Mouse (Mus musculus) cerebellum, adult 11-12 months (tissue): Measurements from ENCODE around the gene Prss42.

Source experiments
- DNase-seq: peaks from one replicate; pipeline ENCODE4 v3.0.0; 2022

Prss42 gene

DNA sequence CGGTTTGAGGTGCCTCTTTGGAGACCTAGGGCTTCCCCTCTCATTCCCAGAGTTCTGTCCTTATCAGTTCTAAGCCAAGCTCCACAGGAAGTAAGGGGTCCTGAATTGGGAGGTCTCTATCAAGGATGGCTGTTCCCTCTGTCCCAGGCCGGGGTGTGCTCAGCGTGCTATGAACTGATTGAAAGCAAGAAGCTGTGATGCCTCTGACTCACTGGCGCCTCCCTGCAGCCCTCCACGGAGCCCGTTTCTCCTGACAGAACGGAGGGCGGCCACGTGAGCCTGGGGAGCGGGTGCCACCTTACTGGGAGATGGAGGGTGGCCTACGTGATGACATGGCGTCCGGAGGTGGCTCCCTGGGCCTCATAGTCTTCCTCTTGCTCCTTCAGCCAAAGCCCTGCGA is at the start of gene Prss42:
Gene Prss42 (plus strand): TSS at position 301 of the 400 bp plus-strand sequence.
- no peak for DNase-seq

DNA sequence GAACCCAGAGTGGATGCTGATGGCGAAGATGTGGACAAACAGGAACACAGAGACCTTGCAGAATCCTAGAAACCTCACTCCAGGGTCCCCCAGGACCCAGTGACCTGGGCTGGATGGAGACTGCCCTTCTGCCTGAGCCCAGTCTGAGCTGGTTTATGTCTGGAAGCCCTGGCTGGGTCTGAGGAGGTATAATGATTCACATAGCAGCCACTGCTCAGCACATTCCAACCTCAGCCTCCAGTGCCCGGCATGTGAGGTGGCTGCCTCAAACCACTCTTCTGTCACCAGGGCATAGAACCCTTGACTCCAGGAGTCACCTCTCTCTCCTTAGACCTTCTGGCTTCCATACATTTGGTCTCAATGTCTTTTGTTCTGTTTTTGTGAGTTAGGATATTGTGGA is 49.5 kb upstream of the Prss42 start:
- DNase-seq = no peak

DNA sequence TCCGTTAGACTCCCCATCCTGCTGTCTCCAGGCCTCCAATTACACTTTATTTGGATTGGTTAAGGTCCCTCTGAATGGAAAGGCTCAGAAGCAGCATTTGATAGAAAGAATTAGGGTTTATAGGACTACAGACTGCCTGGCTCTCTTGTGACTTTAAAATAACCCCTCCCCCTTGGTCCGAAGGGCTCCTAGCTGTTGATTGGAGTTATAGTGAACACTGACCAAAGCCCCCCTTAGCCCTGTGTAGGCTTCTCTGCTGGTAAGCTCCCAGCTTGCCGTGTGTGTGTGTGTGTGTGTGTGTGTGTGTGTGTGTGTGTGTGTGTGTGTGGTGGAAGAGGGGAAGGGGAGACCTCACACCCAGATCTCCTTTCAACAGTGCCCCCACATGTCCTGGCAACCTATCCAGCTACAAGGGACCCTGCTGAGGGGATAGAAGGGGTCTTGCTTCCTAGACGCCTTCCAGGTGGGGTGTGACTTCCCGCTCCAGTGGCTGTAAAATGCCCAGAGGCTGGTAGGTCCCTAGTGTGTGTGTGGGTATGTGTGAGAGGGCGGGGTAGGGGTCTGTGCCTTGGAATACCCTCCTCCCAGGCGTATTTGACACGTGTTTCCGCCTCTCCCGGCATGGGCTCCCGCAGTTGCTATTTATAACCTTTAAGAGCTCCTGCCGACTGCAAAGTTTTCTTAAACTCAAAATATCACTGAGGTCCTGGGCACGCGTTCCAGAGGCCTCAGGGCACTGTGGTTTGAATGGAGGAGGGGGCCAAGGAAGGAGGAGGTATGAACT is 47.4 kb upstream of the Prss42 start:
- no peak for DNase-seq

DNA sequence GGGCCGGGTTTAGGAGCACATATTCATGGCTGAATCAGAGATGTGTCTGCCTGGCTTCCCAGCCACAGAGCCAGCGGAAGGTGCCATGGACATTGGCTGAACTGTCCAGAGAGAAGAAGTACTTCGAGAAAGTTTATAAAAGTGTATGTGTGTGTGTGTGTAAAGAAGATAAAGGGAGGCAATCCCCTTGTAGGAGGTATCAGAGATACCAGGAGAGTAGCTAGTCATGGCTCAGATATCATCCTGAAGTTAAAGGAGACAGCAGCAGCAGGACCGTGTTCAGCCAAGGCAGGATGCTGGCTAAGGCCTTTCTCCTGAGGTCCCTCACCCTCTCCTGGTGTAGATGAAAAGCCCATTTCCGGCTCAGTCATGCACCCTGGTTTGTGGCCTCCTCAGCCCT is 46.6 kb upstream of the Prss42 start:
- no peak for DNase-seq

DNA sequence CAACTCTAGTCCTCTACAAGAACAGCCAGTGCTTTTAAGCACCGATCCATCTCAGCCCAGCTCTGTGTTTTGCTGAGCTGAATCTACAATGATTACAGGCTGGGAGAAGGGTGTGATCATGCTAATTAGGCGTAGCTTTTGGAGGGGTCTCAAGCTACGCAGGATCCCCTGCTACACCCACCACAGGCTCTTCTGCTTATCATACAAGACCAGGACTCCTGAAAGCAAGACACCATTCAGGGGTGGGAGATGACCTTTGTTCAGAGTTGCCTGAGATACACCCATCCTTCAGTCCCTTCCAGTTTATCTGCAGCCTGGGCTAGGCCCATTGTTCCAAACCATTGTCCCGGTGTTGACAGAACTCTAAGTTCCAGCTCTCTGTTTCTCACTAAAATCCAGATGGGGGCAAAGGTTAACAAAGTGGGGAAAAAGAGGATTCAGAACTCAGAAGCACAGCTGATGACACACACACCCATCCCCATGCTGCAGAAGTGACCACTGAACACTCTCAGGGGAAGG is 45.0 kb upstream of the Prss42 start:
- no peak for DNase-seq

DNA sequence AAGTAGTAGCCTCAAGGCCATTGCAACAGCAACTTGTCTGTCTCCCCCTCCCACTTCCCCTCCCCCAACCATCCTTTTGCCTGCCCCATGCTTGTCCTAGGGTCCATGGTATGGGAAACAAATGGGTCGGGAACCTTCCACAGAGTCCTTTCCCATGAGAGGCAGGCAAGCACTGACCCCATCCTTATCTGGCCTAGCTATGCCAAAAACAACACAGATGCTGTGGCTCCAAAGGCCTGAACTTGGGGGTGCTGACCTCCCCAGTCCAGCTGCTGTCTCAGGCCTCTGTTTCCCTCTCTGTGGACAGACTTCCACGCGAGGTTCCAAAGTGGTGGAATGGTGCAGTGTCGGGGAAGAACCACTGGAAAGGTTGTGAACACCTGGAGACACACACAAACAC is 44.2 kb upstream of the Prss42 start:
- DNase-seq = no peak

DNA sequence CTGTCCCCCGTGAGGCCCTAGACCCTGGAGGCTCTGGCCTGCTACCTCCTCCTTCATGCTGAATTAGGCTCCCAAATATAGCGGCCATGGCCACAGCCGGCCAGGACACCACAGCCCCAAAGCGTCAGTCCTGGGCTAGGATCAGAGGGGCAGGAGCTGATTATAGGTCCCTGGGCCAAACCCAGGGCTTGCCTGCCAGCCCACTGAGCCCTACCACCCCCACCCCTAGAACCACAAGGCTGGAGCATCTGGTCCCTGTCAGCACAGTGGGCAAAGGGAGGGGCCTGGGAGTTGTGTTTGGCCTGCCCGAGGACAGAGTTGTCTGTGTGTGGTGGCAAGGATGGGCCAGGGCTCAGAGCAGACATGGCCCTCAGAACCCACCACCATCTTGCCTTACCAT is 40.1 kb upstream of the Prss42 start:
- DNase-seq = no peak

DNA sequence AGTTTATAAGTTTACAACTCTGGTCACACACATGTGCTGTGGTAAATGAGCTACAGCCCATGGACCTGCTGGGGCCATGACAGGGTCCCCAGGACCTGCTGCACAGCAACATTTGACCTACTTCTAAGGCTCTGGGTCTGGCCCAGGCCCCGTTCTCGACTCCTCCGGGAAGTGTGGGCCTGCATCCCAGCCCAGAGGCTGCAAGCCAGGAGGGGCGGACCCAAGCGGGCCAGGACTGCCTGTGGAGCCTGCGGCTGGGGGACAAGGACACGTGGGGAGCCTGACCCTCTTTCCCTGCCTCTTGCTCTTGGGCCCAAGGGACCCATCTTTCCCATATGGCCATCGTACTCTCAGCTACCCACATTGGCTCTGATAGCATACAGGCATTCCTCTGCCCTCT is 39.4 kb upstream of the Prss42 start:
- DNase-seq = peak; percentile 19

DNA sequence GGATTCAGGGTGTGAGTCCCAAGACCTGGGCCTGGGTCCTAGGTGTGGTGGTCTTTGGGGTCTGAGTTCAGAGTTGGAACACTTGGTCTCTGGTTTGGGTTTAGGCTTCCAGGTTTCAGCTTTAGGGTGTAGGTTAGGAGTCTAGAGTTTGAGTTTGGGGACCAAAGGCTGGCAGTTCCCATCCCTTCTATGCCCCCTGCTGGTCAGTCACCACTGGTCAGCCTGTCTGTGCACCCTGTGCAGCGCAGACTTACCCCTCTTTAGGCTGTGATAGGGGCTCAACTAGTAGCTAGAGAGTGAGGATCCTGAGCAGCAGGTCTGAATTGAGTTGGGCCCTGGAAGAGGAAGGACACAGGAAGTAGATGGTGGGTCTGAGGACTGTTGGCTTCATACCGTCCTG is 38.7 kb upstream of the Prss42 start:
- no peak for DNase-seq

DNA sequence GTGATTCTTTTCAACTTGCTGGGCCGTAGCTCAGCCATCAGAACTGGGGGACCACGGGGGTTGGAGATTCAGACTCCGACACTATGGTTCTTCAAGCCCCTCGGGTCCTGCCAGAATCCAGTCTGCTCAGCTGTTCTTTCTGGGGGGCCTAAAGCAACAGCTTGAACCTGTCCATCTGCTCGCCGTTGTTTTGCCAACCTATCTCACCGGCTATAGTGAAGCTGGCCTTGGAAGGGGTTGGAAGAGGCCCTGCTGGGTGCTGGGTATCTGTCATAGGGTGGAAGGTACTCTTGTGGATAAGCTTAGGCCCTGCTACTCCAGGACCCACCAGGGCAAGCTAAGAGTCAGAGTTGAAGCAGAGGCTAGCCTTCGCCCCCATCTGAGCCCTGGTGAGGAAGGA is 37.1 kb upstream of the Prss42 start:
- DNase-seq = no peak

DNA sequence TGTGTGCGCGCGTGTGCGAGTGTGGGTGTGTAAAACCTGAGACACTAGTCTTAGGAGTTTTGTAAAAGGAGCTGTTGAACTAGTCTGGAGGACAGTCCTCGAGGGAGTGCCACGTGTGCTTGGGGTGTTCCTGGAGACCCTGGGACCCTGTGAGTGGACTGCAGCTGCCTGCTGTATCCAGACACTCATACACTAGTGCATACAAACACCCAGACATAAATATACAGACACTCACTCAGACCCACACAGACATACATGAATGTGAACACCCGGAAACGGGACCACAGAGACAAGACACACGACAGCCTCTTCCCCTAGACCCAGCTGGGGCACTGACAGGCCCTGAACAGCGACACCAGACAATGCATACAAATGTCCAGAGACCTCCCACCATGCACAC is 35.2 kb upstream of the Prss42 start:
- no peak for DNase-seq

DNA sequence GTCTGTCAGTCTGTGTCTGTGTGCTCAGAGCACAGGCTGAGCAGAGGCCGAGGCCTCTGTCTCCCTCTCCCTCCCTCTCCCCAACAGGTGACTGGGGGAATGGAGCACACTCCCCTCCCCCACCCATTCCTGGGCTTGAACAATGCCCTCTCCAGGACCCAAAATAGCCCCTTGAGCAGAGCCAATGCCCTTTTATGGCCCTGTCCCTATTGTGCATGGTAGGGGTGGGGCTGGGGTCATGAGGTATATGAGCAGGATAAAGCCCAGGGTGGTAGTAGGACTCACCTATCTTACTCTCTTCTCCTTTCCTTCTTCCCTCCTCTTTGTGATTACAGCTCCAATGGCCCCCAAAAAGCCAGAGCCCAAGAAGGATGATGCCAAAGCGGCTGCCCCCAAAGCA is 34.6 kb upstream of the Prss42 start:
- no peak for DNase-seq

DNA sequence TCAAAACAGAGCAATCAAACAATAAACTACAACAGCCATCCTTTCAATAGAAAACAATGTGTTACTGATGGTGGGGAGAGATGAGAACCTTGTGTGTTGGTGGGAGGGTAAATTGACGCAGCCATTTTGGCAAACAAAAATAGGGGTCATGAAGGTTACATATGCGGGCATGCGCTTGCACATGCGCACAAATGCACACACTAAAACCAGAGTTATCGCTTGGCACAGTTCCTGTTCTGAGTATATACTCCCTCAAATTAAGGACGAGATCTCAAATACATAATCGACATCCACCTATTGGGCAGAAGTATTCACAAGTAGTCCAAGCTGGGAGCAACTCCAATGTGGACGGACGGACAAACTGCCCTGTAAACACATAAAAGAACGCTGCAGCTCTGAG is 25.6 kb upstream of the Prss42 start:
- no peak for DNase-seq

DNA sequence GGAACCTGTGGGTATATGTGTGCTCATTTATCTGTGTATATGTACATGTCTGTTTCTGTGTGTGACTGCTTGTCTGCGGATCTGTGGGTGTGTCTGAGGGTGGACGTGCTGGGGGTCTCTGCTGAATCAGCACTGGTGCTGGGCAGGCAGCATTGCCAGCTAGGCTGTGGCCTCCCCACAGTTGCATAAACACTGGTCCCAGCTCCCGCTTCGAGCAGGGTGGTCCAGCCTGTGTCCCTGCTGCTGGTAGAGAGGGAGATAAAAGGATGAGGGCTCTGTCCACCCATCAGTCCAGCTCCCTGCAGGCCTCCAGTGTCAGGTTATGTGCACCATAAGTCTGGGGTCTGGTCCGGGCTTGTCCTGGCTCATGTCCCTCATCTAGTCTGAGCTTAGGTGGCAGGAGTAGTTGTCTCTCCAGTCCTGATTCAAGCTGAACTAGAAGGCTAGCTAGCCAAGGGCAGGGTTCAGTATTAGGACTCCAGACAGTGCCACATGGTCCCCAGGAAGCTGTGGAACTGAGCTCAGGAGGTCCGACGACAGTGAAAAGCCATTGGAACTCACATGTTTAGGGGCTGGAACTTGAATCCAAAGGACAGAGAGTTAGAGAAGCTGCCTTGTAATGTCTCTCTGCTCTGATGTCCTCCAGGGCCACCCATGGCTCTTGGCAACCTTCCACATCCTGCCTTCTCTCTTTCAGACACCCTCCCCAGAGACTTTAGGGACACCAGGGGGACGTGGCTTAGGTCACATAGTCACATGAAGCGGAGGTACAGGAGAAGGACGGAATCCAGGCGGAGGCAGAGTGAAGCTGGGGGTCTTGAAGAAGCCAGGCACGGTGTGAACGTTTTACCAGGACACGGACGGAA is 23.3 kb upstream of the Prss42 start:
- DNase-seq = no peak

DNA sequence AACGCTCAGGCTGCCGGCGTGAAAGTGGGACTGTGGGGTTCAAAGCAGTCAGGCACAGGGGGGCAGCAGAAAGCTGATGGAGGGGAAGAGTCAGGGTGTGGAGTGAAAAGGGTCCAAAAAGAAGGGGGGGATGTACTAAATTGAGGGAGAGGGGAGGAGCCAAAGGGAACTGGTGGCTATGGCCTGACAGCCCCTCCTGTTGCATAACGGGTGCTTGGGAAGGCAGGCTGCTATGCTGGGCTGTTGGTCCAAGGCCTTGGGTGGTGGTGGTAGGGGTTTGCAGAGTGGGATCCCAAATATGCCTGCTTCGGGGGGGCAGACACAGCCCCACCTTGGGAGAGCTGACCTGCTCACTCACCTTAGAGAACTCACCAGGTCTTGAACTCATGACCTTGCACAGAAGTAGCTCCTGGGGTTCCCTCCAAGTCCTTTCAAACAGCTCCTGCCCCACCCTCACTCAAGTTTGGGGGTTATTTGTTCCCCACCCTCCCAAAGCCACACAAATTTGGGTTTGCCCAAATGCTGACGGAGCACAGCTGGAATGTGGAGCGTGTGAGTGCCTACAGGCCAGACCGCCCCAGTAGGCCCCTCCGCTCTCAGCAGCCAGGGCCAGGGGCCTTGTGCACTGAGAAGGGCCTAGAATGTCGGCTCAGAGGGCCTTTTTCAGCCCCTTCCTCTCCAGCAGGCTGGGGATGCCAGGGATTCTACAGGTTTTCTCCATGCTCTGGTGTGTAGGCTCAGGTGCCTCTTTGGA is 22.5 kb upstream of the Prss42 start:
- no peak for DNase-seq

DNA sequence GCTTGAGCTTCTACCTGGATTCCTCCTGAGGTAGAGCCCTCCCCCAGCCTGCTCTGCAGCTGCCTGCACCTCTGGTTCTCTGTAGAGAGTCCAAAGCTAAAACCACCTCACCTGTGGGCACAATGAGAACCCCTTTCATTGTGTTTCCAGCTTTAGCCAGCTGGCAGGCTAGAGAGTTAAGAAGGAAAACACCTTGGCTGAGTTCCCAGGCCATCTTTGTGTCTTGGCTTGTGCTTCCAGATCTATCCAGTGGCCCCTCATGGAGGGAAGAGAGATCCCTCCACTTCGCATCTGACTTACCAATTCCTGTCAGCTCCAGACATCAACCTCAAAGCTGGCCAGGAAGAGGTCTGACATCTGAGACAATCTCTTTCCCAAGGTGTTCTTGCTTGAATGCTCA is 19.9 kb upstream of the Prss42 start:
- DNase-seq = no peak

DNA sequence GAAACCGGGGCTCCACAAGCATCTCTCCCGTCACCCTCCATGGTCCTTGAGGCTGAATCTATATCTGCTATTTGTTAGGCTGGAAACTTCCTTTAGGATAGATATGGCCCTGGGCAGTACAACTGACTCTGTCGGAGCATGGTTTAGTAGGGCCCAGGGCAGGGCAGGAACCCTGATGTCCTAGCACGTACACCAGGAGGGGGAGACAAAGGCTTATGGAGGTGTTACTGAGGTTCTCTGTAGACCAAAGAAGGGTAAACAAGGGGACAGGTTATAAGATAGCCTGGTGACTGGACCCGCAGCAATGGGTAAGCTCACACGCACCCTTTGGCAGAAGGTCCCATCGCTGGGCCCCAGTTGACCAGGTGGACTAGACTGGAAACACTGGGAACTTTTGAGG is 19.4 kb upstream of the Prss42 start:
- no peak for DNase-seq

DNA sequence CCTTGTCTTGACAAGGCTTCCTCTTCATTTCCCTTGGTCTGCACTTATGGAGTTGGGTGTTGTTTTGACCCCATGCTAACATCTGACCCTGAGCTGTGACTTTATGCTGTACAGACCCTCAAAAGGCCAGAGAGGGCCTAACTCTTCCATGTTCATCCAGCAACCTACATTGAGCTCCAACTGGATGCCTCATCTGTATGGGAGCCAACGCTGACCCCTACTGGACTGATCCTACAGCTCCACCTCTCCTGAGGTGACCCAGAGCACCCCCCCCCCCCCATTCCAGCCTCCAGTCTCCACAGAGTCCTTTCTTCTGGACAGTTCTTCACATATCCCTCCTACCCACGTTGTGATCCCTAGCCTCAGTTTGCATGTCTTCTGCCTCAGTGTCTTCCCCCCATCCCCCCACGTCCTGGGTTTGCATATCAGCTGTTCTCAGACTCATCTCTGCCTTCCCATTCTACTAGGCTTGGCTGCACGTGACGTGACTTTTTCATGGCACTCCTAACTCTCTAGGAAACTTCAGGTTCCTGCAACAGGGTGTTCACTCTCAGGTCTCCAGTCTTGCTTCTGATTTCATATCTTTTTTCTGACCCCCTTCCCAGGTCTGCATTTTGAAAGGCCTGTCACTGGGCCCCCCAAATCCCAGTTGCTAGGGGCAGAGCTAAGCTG is 18.6 kb upstream of the Prss42 start:
- DNase-seq = no peak

DNA sequence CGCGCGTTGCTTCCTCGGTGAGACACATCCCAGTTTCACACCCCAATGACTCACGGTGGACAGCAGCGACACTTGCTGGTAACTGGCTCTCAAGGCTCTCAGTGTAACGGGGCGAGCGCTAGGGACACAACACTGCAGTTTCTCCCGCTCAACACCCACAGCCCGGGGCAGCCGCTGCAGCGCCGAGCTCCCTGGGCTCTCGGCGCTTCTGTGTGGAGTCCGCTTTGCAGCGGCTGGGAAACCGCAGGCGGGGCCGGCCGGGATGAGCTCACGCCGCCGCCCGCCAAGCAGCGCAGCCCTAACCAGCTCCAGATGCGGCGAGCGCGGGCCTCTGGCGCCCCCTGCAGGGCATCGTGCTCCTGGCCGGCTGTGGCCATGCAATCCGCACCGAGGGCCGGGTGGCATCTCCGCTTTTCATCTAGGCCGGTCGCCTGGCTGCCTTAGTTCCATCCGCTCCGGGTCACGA is 16.7 kb upstream of the Prss42 start:
- DNase-seq = peak; percentile 86

DNA sequence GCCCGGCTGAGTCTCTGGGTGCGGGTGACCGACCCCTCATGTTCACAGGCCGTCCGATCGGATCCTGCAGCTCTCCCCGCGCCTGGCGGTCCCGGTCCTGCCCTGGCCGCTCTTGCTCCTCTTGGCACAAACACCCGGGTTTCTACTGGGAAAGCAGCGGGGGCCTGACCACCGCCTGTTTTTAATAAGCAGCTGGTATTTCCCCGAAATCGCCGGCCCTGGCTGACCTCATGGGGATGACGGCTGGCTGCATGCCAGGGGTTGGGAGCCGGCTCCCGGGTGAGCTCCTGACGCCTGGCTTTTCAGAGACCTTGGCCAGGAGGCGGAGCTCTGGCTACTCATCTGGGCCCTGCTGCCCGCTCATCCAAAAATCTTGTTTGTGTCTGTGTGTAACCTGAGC is 16.2 kb upstream of the Prss42 start:
- DNase-seq = peak; percentile 82

DNA sequence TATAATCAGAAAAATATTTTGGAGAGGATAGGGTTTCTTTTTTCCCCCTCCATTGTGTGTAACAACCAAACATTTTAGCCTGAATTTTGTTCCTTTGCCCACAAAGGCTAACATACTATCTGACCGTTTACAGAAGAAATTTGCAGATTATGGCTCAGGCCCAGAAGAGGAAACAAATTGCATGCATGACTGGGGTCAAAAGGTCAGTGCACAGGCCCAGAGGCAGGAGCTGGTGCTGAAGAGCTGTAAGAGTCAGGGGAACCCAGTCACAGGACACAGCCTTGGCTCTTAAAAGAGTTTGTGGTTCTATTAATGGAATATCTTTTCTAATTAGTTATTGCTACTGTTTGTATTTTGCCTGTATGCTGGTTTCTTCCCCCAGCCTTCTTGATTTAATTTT is 14.4 kb upstream of the Prss42 start:
- DNase-seq = no peak

DNA sequence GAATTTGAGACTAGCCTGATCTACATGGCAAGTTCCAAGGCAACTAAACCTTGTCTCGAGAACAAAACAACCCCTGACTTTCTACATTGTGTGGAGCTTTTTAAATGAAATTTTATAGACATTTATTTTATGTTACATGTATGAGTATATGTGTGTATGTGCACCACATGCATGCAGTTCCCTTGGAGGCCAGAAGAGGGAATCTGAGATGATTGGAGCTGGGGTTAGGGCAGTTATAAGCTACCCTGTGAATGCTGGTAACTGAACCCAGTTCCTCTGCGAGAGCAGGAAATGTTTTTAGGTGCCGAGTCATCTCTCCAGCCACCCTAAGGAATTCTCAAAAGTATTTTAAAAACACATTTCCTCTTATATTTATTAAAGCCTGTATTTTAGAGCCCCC is 9.8 kb upstream of the Prss42 start:
- no peak for DNase-seq

DNA sequence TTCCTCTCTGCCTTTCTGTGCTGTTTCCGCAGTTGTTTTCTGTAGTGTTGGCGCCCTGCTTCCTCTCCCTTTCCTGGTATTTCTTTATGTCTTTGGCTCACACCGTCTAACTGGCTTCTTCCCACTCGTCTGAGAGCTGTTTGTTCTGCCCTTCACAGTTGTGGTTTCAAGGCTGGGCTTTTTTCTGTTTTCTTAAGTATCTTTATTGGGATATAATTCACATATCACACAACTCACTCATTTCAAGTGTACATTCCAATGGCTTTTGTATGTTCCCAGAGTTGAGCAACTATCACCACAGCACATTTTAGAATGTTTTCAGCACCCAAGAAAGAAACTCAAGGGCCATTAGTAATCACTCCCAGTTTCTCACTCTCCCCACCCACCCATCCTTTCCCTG is 7.5 kb upstream of the Prss42 start:
- no peak for DNase-seq
